In genomic region chr13:9421949-9422348, GRCm38 (mm10) we compare ENCODE assay signal across 35 mouse cellular contexts.
"Had no signal": no experiment of that assay in that cellular context is flagged by ENCODE, and none has a peak within 500 bp of the region (broad histone marks: within the 10 kb centered on the region; RNA-seq: fewer than 3 reads in every experiment).

No protein-coding gene starts in this region.

- H3K4me2 ChIP-seq: heart, embryonic 11.5 days; heart, embryonic 12.5 days; heart, embryonic 13.5 days; heart, embryonic 15.5 days; hindbrain, embryonic 12.5 days; hindbrain, embryonic 13.5 days; hindbrain, embryonic 14.5 days; hindbrain, embryonic 15.5 days; intestine, embryonic 15.5 days; kidney, embryonic 15.5 days had no signal

- H3K9me3 ChIP-seq: heart, embryonic 12.5 days; heart, embryonic 13.5 days; heart, embryonic 15.5 days; hindbrain, embryonic 10.5 days; hindbrain, embryonic 12.5 days; hindbrain, embryonic 13.5 days; hindbrain, embryonic 15.5 days; intestine, embryonic 15.5 days; kidney, embryonic 15.5 days had no signal

- H3K4me3 ChIP-seq: heart, embryonic 12.5 days; heart, embryonic 13.5 days; heart, embryonic 15.5 days; hindbrain, embryonic 10.5 days; hindbrain, embryonic 12.5 days; hindbrain, embryonic 13.5 days; hindbrain, embryonic 15.5 days; intestine, embryonic 15.5 days; kidney, embryonic 15.5 days; layer of hippocampus, adult 2 months; left cerebral cortex, adult 2 months had no signal

- H3K27ac ChIP-seq: heart, embryonic 13.5 days; heart, embryonic 15.5 days; hindbrain, embryonic 10.5 days; hindbrain, embryonic 12.5 days; hindbrain, embryonic 13.5 days; hindbrain, embryonic 14.5 days; hindbrain, embryonic 15.5 days; hindbrain, postnatal 0 days; intestine, embryonic 15.5 days; kidney, embryonic 15.5 days; kidney, postnatal 0 days; layer of hippocampus, adult 2 months; left cerebral cortex, adult 2 months had no signal

- ATAC-seq: hindbrain, embryonic 16.5 days; hindbrain, postnatal 0 days; inflammation-experienced regulatory T-cells, adult 6 months; intestine, embryonic 15.5 days; intestine, embryonic 16.5 days; intestine, postnatal 0 days had no signal

- H3K27me3 ChIP-seq: heart, embryonic 12.5 days; heart, embryonic 13.5 days; heart, embryonic 15.5 days; hindbrain, embryonic 12.5 days; hindbrain, embryonic 13.5 days; hindbrain, embryonic 15.5 days; intestine, embryonic 15.5 days; kidney, embryonic 15.5 days had no signal

- H3K36me3 ChIP-seq: heart, embryonic 12.5 days; heart, embryonic 13.5 days; heart, embryonic 15.5 days; hindbrain, embryonic 10.5 days; hindbrain, embryonic 12.5 days; hindbrain, embryonic 13.5 days; hindbrain, embryonic 15.5 days; intestine, embryonic 15.5 days; kidney, embryonic 15.5 days had no signal

- H3K9ac ChIP-seq: heart, embryonic 12.5 days; heart, embryonic 13.5 days; heart, embryonic 15.5 days; hindbrain, embryonic 12.5 days; hindbrain, embryonic 13.5 days; hindbrain, embryonic 14.5 days; hindbrain, embryonic 15.5 days; intestine, embryonic 15.5 days; kidney, embryonic 15.5 days had no signal

- DNase-seq: heart, postnatal 10 days; heart, postnatal 14 days; heart, postnatal 36 days; heart, postnatal 4 days; kidney, adult 11 months; kidney, adult 18-20 months; kidney, adult 2 months; kidney, adult 8-10 months; kidney, adult 9 months; kidney, postnatal 10 days; kidney, postnatal 14 days; kidney, postnatal 25 days; kidney, postnatal 36 days; kidney, postnatal 4 days; layer of hippocampus, adult 9-11 months; layer of hippocampus, postnatal 36 days had no signal

- H3K4me1 ChIP-seq: hindbrain, embryonic 10.5 days; hindbrain, embryonic 12.5 days; intestine, embryonic 15.5 days; kidney, embryonic 15.5 days had no signal
